Mouse (Mus musculus) CH12.LX (cell line): ENCODE measurements around the gene Lypd6b.

Source experiments
- CTCF ChIP-seq, 2 experiments: IDR thresholded peaks in 1 of 2; conservative IDR thresholded peaks in 1 of 2; 2 replicates each; pipeline ENCODE4 v1.5.1; 2011 to 2012; ENCODE audit warnings: low read depth in 2 of 2, low read length in 2 of 2, improper control_type of control experiment in 1 of 2, inconsistent platforms in 1 of 2, mild to moderate bottlenecking in 1 of 2, moderate library complexity in 1 of 2
- E2F4 ChIP-seq: IDR thresholded peaks from 2 replicates; pipeline ENCODE4 v1.6.1; 2011; ENCODE audit warnings: low read depth, low read length, improper control_type of control experiment; ENCODE audit not compliant: insufficient replicate concordance
- EP300 ChIP-seq: IDR thresholded peaks from 2 replicates; pipeline ENCODE4 v1.6.1; 2011; ENCODE audit warnings: low read length, improper control_type of control experiment
- ETS1 ChIP-seq: conservative IDR thresholded peaks from 2 replicates; pipeline ENCODE4 v1.6.1; 2012; ENCODE audit warnings: low read depth, mild to moderate bottlenecking, inconsistent platforms, low read length, improper control_type of control experiment, moderate library complexity
- HCFC1 ChIP-seq: IDR thresholded peaks from 2 replicates; pipeline ENCODE4 v1.6.1; 2012; ENCODE audit warnings: low read depth, mild to moderate bottlenecking, inconsistent platforms, low read length, improper control_type of control experiment
- MAX ChIP-seq: IDR thresholded peaks from 2 replicates; pipeline ENCODE4 v1.6.1; 2011; ENCODE audit warnings: low read length, improper control_type of control experiment
- MEF2A ChIP-seq: IDR thresholded peaks from 2 replicates; pipeline ENCODE4 v1.6.1; 2014; ENCODE audit warnings: low read depth, mild to moderate bottlenecking, inconsistent platforms, low read length, improper control_type of control experiment, borderline replicate concordance
- POLR2A ChIP-seq: IDR thresholded peaks from 2 replicates; pipeline ENCODE4 v1.6.1; 2011; ENCODE audit warnings: low read depth, mild to moderate bottlenecking, improper control_type of control experiment, low read length
- POLR2AphosphoS2 ChIP-seq: IDR thresholded peaks from 2 replicates; pipeline ENCODE4 v1.6.1; 2011; ENCODE audit warnings: low read depth, low read length, improper control_type of control experiment

GRCm38 (mm10) chr2:49929931-49930330 is 142.4 kb downstream of the Lypd6b start:
- TF ChIP-seq CTCF (conservative IDR thresholded peaks at IDR 0.05 in 1 of 2, IDR thresholded peaks at IDR 0.05 in 1 of 2; ENCODE audit: low read depth in 2 of 2, low read length in 2 of 2) (no peak), MAX (no peak), POLR2A (no peak), ETS1 (no peak), HCFC1 (no peak), MEF2A (no peak), EP300 (no peak), E2F4 (no peak), POLR2AphosphoS2 (no peak)
